Mouse (Mus musculus): Measurements from ENCODE around the gene Unc5a. TPM values are rescaled to one million over a fixed set of nuclear protein-coding genes. Genes with fewer than 3 reads are reported as not detected.

The Unc5a gene
- polyA plus RNA-seq, 1 experiment from 2014 or later: 0.79 TPM

- H3K4me1 ChIP-seq (ENCODE audit: control insufficient read depth, insufficient read depth, low read length): no peaks in the 10 kb centered on the region; the same call in 1 of the 2 replicates
- H3K27ac ChIP-seq (replicated peaks; ENCODE audit: low read depth, low read length): no peak overlapping the region
- DNase-seq (ENCODE audit: low spot score) (no peak), ATAC-seq (ENCODE audit: insufficient number of reproducible peaks, low FRiP score, low TSS enrichment, low read depth) (no peak)
- no peaks in the 10 kb centered on the region for H3K36me3 ChIP-seq (ENCODE audit: control insufficient read depth, insufficient read depth, low read length)
- peaks cover 5% of the 10 kb centered on the region; the same call in 1 of the 2 replicates for H3K27me3 ChIP-seq (ENCODE audit: control insufficient read depth, insufficient read depth, low read length)
- H3K9ac ChIP-seq (ENCODE audit: low read length): no peak overlapping the region
- no peak overlapping the region for H3K4me3 ChIP-seq (ENCODE audit: low read depth, low read length)
- no peaks in the 10 kb centered on the region for H3K9me3 ChIP-seq (ENCODE audit: control insufficient read depth, low read length)
- H3K4me2 ChIP-seq (ENCODE audit: low read depth, severe bottlenecking): no peak overlapping the region
- 63% methylated on average over 6 of the region's 6 CpGs for WGBS
Measured at GRCm38 (mm10) chr13:54959842-54960241, 10.6 kb downstream of the Unc5a start.

GRCm38 (mm10) chr13:54960491-54960890, 11.3 kb downstream of the Unc5a start:
- Histone ChIP-seq H3K9me3 (ENCODE audit: control insufficient read depth, low read length) (no peaks in the 10 kb centered on the region), H3K27ac (replicated peaks; ENCODE audit: low read depth, low read length) (no peak overlapping the region), H3K27me3 (ENCODE audit: control insufficient read depth, insufficient read depth, low read length) (peaks cover 3% of the 10 kb centered on the region; the same call in 1 of the 2 replicates), H3K4me2 (ENCODE audit: low read depth, severe bottlenecking) (no peak overlapping the region), H3K36me3 (ENCODE audit: control insufficient read depth, insufficient read depth, low read length) (no peaks in the 10 kb centered on the region), H3K4me1 (ENCODE audit: control insufficient read depth, insufficient read depth, low read length) (no peaks in the 10 kb centered on the region; the same call in 1 of the 2 replicates), H3K9ac (ENCODE audit: low read length) (no peak overlapping the region), H3K4me3 (ENCODE audit: low read depth, low read length) (no peak overlapping the region)
- no peak for ATAC-seq (ENCODE audit: insufficient number of reproducible peaks, low FRiP score, low TSS enrichment, low read depth)
- 72% methylated on average over 3 of the region's 3 CpGs for WGBS
- DNase-seq (ENCODE audit: low spot score): no peak

GRCm38 (mm10) chr13:54965256-54965655, 16.0 kb downstream of the Unc5a start:
- Histone ChIP-seq H3K27me3 (ENCODE audit: control insufficient read depth, insufficient read depth, low read length) (no peaks in the 10 kb centered on the region), H3K9me3 (ENCODE audit: control insufficient read depth, low read length) (no peaks in the 10 kb centered on the region), H3K4me2 (ENCODE audit: low read depth, severe bottlenecking) (no peak overlapping the region), H3K4me3 (ENCODE audit: low read depth, low read length) (no peak overlapping the region), H3K4me1 (ENCODE audit: control insufficient read depth, insufficient read depth, low read length) (no peaks in the 10 kb centered on the region), H3K27ac (replicated peaks; ENCODE audit: low read depth, low read length) (no peak overlapping the region), H3K9ac (ENCODE audit: low read length) (no peak overlapping the region), H3K36me3 (ENCODE audit: control insufficient read depth, insufficient read depth, low read length) (no peaks in the 10 kb centered on the region)
- 83% methylated on average over 6 of the region's 6 CpGs for WGBS
- no peak for DNase-seq (ENCODE audit: low spot score)
- ATAC-seq (ENCODE audit: insufficient number of reproducible peaks, low FRiP score, low TSS enrichment, low read depth): no peak

- no peak for ATAC-seq (ENCODE audit: insufficient number of reproducible peaks, low FRiP score, low TSS enrichment, low read depth)
- Histone ChIP-seq H3K27me3 (ENCODE audit: control insufficient read depth, insufficient read depth, low read length) (no peaks in the 10 kb centered on the region), H3K9ac (ENCODE audit: low read length) (no peak overlapping the region), H3K4me2 (ENCODE audit: low read depth, severe bottlenecking) (no peak overlapping the region), H3K9me3 (ENCODE audit: control insufficient read depth, low read length) (no peaks in the 10 kb centered on the region), H3K36me3 (ENCODE audit: control insufficient read depth, insufficient read depth, low read length) (no peaks in the 10 kb centered on the region), H3K4me3 (ENCODE audit: low read depth, low read length) (no peak overlapping the region), H3K4me1 (ENCODE audit: control insufficient read depth, insufficient read depth, low read length) (no peaks in the 10 kb centered on the region), H3K27ac (replicated peaks; ENCODE audit: low read depth, low read length) (no peak overlapping the region)
- WGBS: 72% methylated on average over 11 of the region's 11 CpGs
- DNase-seq (ENCODE audit: low spot score): no peak
Measured at GRCm38 (mm10) chr13:54967501-54967900, 18.3 kb downstream of the Unc5a start.

- Histone ChIP-seq H3K9ac (ENCODE audit: low read length) (no peak overlapping the region), H3K9me3 (ENCODE audit: control insufficient read depth, low read length) (no peaks in the 10 kb centered on the region), H3K27me3 (ENCODE audit: control insufficient read depth, insufficient read depth, low read length) (no peaks in the 10 kb centered on the region), H3K36me3 (ENCODE audit: control insufficient read depth, insufficient read depth, low read length) (no peaks in the 10 kb centered on the region), H3K4me1 (ENCODE audit: control insufficient read depth, insufficient read depth, low read length) (no peaks in the 10 kb centered on the region), H3K4me2 (ENCODE audit: low read depth, severe bottlenecking) (no peak overlapping the region), H3K27ac (replicated peaks; ENCODE audit: low read depth, low read length) (no peak overlapping the region), H3K4me3 (ENCODE audit: low read depth, low read length) (no peak overlapping the region)
- no peak for DNase-seq (ENCODE audit: low spot score)
- ATAC-seq (ENCODE audit: insufficient number of reproducible peaks, low FRiP score, low TSS enrichment, low read depth): no peak
- 60% methylated on average over 5 of the region's 5 CpGs for WGBS
Measured at GRCm38 (mm10) chr13:54968636-54969035, 19.4 kb downstream of the Unc5a start.

- Histone ChIP-seq H3K27me3 (ENCODE audit: control insufficient read depth, insufficient read depth, low read length) (no peaks in the 10 kb centered on the region), H3K36me3 (ENCODE audit: control insufficient read depth, insufficient read depth, low read length) (no peaks in the 10 kb centered on the region), H3K4me1 (ENCODE audit: control insufficient read depth, insufficient read depth, low read length) (no peaks in the 10 kb centered on the region), H3K27ac (replicated peaks; ENCODE audit: low read depth, low read length) (no peak overlapping the region), H3K4me2 (ENCODE audit: low read depth, severe bottlenecking) (no peak overlapping the region), H3K4me3 (ENCODE audit: low read depth, low read length) (no peak overlapping the region), H3K9ac (ENCODE audit: low read length) (no peak overlapping the region), H3K9me3 (ENCODE audit: control insufficient read depth, low read length) (no peaks in the 10 kb centered on the region)
- WGBS: 52% methylated on average over 9 of the region's 9 CpGs
- DNase-seq (ENCODE audit: low spot score) (no peak), ATAC-seq (ENCODE audit: insufficient number of reproducible peaks, low FRiP score, low TSS enrichment, low read depth) (no peak)
Measured at GRCm38 (mm10) chr13:54969513-54969912, 20.3 kb downstream of the Unc5a start.

- Histone ChIP-seq H3K9ac (ENCODE audit: low read length) (no peak overlapping the region), H3K4me1 (ENCODE audit: control insufficient read depth, insufficient read depth, low read length) (no peaks in the 10 kb centered on the region), H3K27me3 (ENCODE audit: control insufficient read depth, insufficient read depth, low read length) (no peaks in the 10 kb centered on the region), H3K4me2 (ENCODE audit: low read depth, severe bottlenecking) (no peak overlapping the region), H3K36me3 (ENCODE audit: control insufficient read depth, insufficient read depth, low read length) (no peaks in the 10 kb centered on the region), H3K4me3 (ENCODE audit: low read depth, low read length) (no peak overlapping the region), H3K9me3 (ENCODE audit: control insufficient read depth, low read length) (no peaks in the 10 kb centered on the region), H3K27ac (replicated peaks; ENCODE audit: low read depth, low read length) (no peak overlapping the region)
- 42% methylated on average over 14 of the region's 14 CpGs for WGBS
- no peak for ATAC-seq (ENCODE audit: insufficient number of reproducible peaks, low FRiP score, low TSS enrichment, low read depth)
- DNase-seq (ENCODE audit: low spot score): peak; percentile 91
Measured at GRCm38 (mm10) chr13:54970521-54971247, 21.5 kb downstream of the Unc5a start.

- H3K4me1 ChIP-seq (ENCODE audit: control insufficient read depth, insufficient read depth, low read length): no peaks in the 10 kb centered on the region
- H3K9ac ChIP-seq (ENCODE audit: low read length): no peak overlapping the region
- no peaks in the 10 kb centered on the region for H3K9me3 ChIP-seq (ENCODE audit: control insufficient read depth, low read length)
- H3K27me3 ChIP-seq (ENCODE audit: control insufficient read depth, insufficient read depth, low read length): no peaks in the 10 kb centered on the region
- no peaks in the 10 kb centered on the region for H3K36me3 ChIP-seq (ENCODE audit: control insufficient read depth, insufficient read depth, low read length)
- H3K4me3 ChIP-seq (ENCODE audit: low read depth, low read length): no peak overlapping the region
- no peak for DNase-seq (ENCODE audit: low spot score)
- no peak for ATAC-seq (ENCODE audit: insufficient number of reproducible peaks, low FRiP score, low TSS enrichment, low read depth)
- WGBS: 53% methylated on average over 3 of the region's 3 CpGs
- H3K4me2 ChIP-seq (ENCODE audit: low read depth, severe bottlenecking): no peak overlapping the region
- no peak overlapping the region for H3K27ac ChIP-seq (replicated peaks; ENCODE audit: low read depth, low read length)
Measured at GRCm38 (mm10) chr13:54975546-54975945, 26.3 kb downstream of the Unc5a start.

GRCm38 (mm10) chr13:54978804-54979203, 29.6 kb downstream of the Unc5a start:
- DNase-seq (ENCODE audit: low spot score): no peak
- Histone ChIP-seq H3K9ac (ENCODE audit: low read length) (no peak overlapping the region), H3K4me3 (ENCODE audit: low read depth, low read length) (no peak overlapping the region), H3K36me3 (ENCODE audit: control insufficient read depth, insufficient read depth, low read length) (no peaks in the 10 kb centered on the region), H3K9me3 (ENCODE audit: control insufficient read depth, low read length) (no peaks in the 10 kb centered on the region), H3K27ac (replicated peaks; ENCODE audit: low read depth, low read length) (no peak overlapping the region), H3K27me3 (ENCODE audit: control insufficient read depth, insufficient read depth, low read length) (no peaks in the 10 kb centered on the region), H3K4me2 (ENCODE audit: low read depth, severe bottlenecking) (no peak overlapping the region), H3K4me1 (ENCODE audit: control insufficient read depth, insufficient read depth, low read length) (no peaks in the 10 kb centered on the region)
- no peak for ATAC-seq (ENCODE audit: insufficient number of reproducible peaks, low FRiP score, low TSS enrichment, low read depth)
- WGBS: 58% methylated on average over 8 of the region's 8 CpGs
